Mouse (Mus musculus): ENCODE measurements around the gene Caskin1.

The Caskin1 gene

DNA sequence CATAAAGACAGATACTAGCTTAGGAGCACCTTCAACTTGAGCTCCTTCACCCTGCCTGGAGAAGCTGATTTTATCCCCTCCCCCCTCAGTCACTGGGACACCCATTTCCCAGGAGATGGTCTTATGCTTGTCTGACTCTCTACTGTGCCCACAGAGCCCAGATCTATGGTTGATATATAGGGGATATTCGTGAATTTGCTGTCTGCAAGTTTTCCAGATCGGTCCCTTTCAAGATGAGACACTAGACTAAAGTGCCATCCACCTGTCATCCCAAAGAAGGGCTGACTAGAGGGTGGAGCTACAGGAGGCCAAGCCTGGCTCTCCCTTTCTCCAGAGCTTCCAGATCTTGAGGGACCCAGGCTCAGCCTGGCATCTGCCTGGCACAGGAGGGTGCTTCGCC lies 42.7 kb downstream of the Caskin1 start:
- DNase-seq (ENCODE audit: low spot score), result no peak

DNA sequence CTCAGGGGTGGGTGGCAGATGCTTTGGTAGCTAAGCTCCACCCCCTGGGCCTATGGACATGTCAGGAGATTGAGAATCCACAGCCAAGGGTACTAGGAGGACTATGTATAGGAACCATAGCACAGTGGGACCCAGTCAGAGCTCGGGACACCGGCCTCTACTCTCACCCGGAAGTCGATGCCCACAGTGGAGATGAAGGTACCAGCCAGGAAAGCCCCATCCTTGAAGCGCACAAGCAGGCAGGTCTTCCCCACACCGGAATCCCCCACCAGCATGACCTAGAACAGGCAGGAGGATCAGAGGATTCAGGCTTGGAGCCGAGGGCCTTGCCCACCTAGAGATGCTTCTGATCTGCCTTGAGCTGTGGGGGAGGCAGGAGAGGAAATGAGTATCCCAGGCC lies 43.6 kb downstream of the Caskin1 start:
- DNase-seq (ENCODE audit: low spot score), result no peak

DNA sequence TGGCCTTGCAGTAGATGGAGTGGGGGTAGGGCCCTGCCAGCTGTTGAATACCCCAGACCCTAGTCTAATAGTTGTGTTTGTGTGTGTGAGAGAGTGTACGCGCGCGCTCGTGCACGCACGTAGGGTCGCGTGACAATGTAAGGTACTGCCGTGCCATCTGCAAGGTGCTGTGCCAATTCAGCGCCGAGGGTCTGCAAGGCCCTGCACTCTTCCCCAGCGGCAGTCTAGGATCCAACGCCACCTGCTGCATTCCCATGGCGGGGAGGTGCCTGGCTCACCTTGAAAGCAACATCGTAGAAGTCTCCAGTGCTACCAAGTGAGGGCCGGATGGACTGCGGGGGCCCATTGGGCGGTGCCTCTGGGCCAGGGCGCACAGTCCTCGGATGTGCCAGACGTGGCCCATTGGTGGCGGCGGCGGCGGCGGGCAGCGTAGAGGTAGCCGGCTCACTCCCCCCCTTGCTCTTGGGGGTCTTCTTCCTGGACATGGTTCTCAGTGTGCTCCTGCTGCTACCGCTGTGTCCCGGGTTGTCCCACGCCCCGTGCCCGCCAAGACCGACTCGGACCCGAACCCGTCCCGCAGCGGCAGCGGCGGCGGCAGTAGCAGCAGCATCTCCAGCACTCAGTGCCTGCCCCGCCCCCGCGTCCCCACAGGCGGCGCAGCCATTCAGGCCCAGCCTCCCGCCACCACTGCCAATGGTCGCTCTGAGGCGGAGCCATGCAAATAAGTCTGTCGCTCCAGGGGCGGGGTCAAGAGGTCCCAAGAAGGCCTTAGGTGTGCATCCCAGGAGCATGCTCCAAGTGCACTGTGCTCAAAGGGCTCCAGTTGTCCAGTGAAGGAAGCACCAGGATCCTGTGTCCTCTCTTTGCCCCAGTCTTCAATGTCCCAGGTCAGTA lies 44.9 kb downstream of the Caskin1 start:
- peak; percentile 85 for DNase-seq (ENCODE audit: low spot score)

DNA sequence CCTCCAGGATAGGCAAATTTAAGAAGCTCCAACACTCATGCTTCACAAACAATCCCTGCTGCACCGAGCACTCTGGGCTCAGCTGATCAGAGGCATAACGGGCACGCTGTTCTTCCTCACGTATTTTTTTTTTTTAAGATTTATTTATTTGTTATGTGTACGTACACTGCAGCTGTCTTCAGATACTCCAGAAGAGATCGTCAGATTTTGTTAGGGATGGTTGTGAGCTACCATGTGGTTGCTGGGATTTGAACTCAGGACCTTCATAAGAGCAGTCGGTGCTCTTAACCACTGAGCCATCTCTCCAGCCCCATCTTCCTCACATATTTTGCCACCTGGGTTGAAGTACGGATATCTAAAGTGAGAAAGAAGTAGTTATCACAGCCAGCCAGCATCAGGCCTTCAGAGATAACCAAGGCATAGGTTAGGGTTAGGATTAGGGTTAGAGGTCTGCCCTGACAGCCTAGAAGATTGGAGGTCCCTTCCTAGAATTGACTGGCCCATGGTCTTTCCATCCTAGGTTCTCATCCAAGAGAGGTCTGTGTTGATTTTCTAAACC lies 45.8 kb downstream of the Caskin1 start, which contains the start of gene Rab26:
TSS of gene Rab26 (minus strand) at position 51 of the 559 bp plus-strand sequence.
- no peak for DNase-seq (ENCODE audit: low spot score)

DNA sequence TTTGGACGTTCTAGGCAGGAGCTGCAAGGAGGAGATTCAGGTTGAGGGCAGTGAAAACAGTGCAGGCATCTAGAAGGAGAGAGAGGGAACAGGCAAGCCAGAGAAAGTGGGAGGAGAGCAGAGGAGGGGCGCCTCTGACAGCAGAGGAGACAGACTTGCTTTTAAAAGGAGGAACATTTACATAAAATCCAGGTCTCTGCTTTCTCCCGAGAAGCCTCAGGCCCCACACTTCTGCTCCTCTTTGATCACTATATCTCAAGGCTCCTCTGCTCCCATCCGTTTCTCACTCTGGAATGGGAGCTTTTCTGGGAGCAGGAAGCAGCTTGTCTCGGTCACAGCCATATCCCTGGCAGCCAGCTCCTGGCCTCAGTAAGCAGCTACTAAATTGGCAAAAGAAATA lies 46.9 kb downstream of the Caskin1 start:
- no peak for DNase-seq (ENCODE audit: low spot score)

DNA sequence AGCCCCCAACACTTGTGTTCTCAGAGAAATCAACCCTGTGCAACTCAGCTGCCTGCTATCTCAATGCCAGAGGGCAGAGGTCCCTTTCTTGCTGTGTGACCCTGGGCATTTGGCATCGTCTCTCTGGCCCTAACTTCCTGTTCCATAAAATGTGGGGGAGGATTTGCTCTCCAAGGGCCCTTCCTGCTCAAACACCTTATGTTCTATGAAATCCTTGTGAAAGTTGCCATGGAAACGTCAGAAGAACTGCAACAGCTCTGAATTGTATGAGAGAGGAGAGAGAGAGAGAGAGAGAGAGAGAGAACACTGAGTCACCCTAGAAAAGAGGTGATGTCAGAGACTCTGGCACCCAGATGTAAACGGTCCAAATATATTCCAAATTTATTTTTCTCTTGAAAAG lies 49.1 kb downstream of the Caskin1 start:
- DNase-seq (ENCODE audit: low spot score), result no peak

DNA sequence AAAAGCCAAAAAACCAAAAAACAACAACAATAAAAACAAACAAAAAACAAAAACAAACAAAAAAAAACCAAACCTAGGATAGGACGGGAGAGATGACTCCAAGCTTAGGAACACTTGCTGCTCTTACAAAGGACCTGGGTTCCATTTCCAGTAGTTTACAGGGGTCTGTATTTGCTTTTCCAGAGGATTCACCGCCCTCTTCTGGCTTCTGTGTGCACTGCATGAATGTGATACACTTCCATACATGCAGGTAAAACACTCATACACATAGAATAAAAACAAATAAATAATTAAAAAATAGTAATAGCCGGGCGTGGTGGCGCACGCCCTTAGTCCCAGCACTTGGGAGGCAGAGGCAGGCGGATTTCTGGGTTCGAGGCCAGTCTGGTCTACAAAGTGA lies 50.5 kb downstream of the Caskin1 start:
- peak; percentile 74 for DNase-seq (ENCODE audit: low spot score)

DNA sequence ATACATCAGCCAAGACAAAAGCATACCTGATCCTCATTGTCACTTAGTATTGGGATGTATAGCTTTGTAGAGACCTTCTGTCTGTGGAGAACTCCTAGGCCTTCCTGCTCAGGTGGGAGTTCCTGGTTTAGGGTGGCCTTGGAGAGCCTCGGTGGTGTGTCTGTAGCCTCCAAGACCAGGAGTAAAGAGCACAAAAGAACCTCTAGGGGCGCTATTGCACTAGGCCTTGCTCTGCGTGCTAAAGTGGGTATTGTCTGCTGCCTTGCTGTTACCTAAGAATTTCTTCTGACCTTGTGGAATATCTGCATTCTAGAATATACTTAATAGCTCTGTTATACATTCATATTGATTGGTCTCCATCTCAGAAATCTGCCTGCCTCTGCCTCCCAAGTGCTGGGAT lies 52.0 kb downstream of the Caskin1 start:
- DNase-seq (ENCODE audit: low spot score), result no peak

DNA sequence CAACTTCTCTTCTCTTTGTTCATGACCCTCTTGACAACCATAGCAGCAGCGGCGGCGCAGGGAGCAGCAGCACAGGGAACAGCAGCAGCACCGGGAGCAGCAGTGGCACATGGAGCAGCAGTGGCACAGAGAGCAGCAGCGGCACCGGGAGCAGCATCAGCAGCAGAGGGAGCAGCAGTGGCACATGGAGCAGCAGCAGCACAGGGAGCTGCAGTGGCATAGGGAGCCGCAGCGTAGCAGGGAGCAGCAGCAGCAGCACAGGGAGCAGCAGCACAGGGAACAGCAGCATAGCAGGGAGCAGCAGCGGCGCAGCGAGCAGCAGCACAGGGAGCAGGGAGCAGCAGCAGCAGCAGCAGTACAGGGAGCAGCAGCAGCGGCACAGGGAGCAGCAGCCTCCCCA lies 56.2 kb downstream of the Caskin1 start:
- DNase-seq (ENCODE audit: low spot score), result peak; percentile 21

DNA sequence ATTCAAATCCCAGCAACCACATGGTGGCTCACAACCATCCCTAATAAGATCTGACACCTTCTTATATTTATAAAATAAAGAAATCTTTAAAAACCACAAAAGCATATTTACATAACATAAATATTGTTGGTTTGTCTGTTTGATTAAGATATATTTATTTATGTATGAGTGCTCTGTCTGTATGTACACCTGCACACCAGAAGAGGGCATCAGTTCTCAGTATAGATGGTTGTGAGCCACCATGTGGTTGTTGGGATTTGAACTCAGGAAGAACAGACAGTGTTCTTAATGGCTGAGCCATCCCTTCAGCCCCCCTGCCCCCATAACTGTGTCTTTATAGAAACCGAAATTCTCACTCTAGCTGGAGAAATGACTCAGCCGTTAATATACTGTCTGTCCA lies 56.8 kb downstream of the Caskin1 start:
- no peak for DNase-seq (ENCODE audit: low spot score)

DNA sequence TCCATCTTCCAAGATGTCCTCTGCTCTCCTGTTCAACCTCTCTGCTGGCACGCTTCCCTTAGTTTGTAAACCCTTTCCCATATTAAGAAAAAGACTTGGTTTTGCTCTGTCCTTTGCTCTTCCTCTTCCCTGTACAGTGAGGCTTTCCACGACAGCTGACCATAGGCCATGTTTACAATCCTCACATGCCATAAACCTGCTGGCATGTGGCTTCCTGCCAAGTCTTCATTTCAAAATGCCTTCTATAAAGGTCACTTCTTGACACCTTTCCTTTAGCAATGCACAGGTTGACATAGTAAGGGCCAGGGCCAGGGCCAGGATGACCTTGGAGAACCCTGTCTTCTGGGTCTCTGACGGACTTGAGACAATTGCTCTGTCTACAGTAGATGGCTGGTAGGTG lies 57.8 kb downstream of the Caskin1 start:
- no peak for DNase-seq (ENCODE audit: low spot score)

DNA sequence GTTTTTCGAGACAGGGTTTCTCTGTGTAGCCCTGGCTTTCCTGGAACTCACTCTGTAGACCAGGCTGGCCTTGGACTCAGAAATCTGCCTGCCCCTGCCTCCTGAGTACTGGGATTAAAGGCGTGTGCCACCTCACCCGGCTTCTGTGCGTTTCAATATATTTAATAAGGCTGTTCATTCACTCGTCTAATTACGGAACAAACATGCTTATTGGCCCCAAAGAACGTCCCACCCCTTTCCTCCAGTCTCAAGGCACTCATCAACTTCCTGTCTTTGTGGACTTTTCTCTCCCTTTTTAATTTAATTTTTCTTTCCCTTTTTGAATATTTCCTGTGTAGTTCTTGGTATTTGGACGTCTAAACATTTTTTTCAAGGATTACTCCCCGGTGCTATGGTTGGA lies 60.0 kb downstream of the Caskin1 start:
- no peak for DNase-seq (ENCODE audit: low spot score)

DNA sequence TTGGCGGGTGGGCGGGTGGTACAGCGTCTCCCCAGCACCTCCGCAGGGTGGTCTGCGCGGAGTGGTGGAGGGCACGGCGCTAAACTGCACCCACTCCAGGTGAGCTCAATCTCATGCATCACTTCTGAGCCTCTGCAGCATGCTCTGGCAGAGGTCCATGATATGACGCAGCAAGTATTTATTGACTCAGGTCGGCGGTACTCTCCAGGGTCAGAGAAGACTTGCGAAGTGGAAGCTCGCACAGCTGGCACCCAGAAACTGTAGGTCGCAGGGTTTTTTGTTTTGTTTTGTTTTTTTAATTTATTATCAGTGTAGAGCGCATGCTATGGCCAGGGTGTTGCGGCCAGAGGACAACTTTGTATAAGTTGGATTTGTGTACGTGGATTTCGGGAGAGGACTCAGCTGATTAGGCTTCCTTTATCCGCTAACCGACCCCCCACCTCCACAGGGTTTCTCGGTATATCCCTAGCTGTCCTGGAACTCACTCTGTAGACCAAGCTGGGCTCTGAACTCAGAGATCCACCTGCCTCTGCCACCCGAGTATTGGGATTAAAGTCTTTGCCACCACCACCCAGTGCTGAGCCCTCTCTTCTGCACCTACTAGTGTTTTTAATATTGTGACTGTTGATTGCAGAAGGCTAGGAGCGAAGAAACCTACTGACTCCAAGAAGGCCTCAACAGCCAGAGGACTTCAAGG lies 60.7 kb downstream of the Caskin1 start:
- DNase-seq (ENCODE audit: low spot score), result peak; percentile 36

DNA sequence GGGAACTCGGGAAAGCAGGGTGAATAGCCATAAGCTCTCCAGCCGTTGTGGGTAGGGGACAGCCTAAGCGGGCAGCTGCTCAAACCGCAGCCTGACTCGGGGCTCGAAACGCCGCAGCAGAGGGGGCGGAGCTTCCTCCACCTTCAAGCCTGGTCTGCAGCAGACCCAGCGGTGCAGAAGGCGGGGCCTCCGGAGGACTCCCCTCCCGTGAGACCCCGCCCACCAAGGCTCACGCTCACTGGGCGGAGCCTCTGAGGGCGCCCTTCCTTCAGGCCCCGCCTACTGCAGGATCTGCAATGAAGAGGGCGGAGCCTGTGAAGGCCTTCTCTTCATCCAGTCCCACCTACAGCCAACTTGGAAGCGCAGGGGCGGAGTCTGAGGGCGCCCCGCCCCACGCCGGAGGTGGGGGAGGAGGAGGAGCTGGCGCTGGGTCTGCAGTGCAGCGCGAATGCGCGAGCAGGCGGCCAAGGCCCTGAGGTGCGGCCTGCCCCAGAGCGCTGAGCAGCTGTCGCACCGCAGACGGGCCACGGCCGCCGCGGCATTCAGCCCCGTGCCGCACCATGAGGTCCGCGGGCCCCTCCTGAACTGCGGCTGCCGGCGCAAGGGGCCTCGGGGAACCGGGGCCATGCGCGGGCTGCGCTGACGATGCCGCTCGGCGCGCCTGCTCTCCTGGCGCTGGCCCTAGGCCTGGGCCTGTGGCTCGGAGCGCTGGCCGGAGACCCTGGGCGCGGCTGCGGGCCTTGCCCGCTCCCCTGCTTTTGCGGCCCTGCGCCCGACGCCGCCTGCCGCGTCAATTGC lies 61.4 kb downstream of the Caskin1 start, which contains the start of gene Pkd1:
TSS of gene Pkd1 (plus strand) at position 217 of the 798 bp plus-strand sequence.
- peak; percentile 100 for DNase-seq (ENCODE audit: low spot score)

DNA sequence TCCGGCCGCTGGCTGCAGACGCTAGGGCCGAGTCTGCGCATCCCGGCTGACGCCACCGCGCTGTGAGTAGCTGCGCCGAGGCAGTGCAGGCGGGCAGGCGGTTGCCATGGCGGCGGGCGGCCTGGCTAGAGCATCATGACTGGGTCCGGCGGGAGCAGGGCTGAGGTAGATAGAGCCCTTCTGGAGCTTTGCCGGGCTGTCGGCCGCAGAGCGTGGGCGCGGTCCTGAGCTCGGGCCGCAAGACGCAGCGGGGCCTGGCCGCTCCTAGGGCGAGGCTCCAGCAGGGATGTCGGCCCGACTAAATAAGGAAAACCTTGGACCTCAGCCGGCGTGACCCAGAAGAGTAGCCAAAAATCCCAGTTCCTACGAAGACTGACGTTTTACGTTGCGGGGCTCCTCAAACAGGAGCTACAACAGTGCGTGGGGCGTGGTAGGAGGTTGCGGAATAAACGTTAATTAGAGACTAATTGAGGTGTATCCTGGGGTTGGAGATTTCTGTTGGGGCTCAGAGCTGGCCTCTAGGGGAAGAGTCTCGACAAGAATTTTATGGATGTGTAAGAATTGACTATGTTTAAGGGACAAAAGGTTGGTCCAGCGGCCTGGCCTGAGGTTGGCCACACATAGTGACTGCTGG lies 62.1 kb downstream of the Caskin1 start:
- DNase-seq (ENCODE audit: low spot score), result peak; percentile 88

DNA sequence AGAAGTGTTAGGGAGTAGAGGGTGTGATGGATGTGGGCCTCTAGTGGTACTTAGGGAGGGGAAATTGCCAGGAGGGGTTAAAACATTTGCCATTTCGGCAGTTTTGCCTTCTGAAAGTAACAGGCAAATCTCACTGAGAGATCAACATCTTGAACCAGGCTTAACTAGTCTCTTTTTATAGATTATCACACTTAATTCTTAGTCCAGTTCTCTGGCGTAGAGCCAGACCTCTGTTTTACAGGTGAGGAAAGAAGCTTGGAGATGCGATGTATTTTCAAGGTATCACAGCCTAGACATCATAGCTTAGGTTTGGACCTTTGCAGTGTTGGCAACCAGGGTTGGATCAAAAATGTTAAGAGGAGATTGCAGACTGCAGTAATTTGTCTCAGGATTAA lies 62.6 kb downstream of the Caskin1 start:
- no peak for DNase-seq (ENCODE audit: low spot score)

DNA sequence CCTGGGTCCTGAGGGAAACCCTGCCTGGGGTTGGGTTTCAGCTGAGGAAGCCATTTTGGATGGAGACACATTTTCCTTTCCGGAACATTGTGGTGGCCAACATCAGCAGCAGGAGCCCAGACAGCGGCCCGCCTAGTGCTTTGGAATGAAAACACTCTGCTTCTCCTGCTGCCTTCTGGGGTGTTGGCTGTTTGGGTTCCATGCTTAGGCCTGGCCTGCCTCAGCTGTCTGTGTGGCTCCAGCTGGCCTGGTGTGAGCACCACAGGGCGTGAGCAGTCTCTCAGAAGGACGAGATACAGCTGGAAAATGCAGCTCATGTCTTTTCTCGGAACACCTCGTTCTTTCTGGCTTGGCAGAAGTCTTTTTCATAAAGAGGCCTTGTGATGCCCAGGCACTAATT lies 68.7 kb downstream of the Caskin1 start:
- no peak for DNase-seq (ENCODE audit: low spot score)

Measured in retina, embryonic 14.5 days (tissue).